Mouse (Mus musculus) MEL (cell line): ENCODE measurements around the gene Fam199x. TPM values are rescaled to one million over a fixed set of nuclear protein-coding genes. Genes with fewer than 3 reads are reported as not detected.
A peak's percentile ranks its signal among the peaks of the same experiment; 100 is the strongest.

Experiments used
- DNase-seq: peaks from one replicate; pipeline ENCODE4 v3.0.0; 2011; ENCODE audit warnings: low read depth, low spot score
- H3K27ac ChIP-seq: 2 replicates; pipeline ENCODE4 v1.5.1; 2012; ENCODE audit warnings: low read depth, mild to moderate bottlenecking, control low read depth, low read length, moderate library complexity; ENCODE audit not compliant: control insufficient read depth
- H3K27me3 ChIP-seq, 2 experiments: fragments of 150-350 bp in 1 of 2; sonication (generic) in 1 of 2; 2 replicates each; pipeline ENCODE4 v1.6.1; 2012; ENCODE audit warnings: low read length in 2 of 2, mild to moderate bottlenecking in 2 of 2, improper control_type of control experiment in 1 of 2, moderate library complexity in 1 of 2; ENCODE audit not compliant: insufficient read depth in 2 of 2, control insufficient read depth in 1 of 2
- H3K36me3 ChIP-seq, 2 experiments: 2 replicates each; pipeline ENCODE4 v1.6.1; 2012 to 2014; ENCODE audit warnings: low read length in 2 of 2, improper control_type of control experiment in 1 of 2, inconsistent platforms in 1 of 2, mild to moderate bottlenecking in 1 of 2; ENCODE audit not compliant: insufficient read depth in 2 of 2, control insufficient read depth in 1 of 2
- H3K4me1 ChIP-seq, 2 experiments: fragments of 150-350 bp in 1 of 2; sonication (generic) in 1 of 2; 2 replicates each; pipeline ENCODE4 v1.6.1; 2012; ENCODE audit warnings: low read length in 2 of 2, improper control_type of control experiment in 1 of 2, mild to moderate bottlenecking in 1 of 2; ENCODE audit not compliant: insufficient read depth in 2 of 2, control insufficient read depth in 1 of 2
- H3K4me3 ChIP-seq, 2 experiments: fragments of 150-350 bp in 1 of 2; sonication (generic) in 1 of 2; 2 replicates each; pipeline ENCODE4 v1.5.1; 2012; ENCODE audit warnings: low read depth in 2 of 2, low read length in 2 of 2, mild to moderate bottlenecking in 2 of 2, moderate library complexity in 2 of 2, control low read depth in 1 of 2, improper control_type of control experiment in 1 of 2; ENCODE audit not compliant: control insufficient read depth in 1 of 2, insufficient read depth in 1 of 2
- H3K79me2 ChIP-seq: 2 replicates; pipeline ENCODE4 v1.6.1; 2012; ENCODE audit warnings: mild to moderate bottlenecking, low read length, moderate library complexity; ENCODE audit not compliant: control insufficient read depth, poor library complexity, insufficient read depth
- H3K9ac ChIP-seq: 2 replicates; pipeline ENCODE4 v1.6.1; 2012; ENCODE audit warnings: low read depth, mild to moderate bottlenecking, control low read depth, low read length, moderate library complexity; ENCODE audit not compliant: control insufficient read depth, poor library complexity, severe bottlenecking
- H3K9me3 ChIP-seq: fragments of 150-350 bp; sonication (generic); replicated peaks from 2 replicates; pipeline ENCODE4 v1.6.1; 2012; ENCODE audit warnings: mild to moderate bottlenecking, low read length, improper control_type of control experiment, moderate library complexity; ENCODE audit not compliant: insufficient read depth
- CTCF ChIP-seq, 3 experiments: IDR thresholded peaks in 2 of 3; conservative IDR thresholded peaks in 1 of 3; 2 replicates each; pipeline ENCODE4 v1.5.1; 2011 to 2012; ENCODE audit warnings: low read length in 3 of 3, low read depth in 2 of 3, mild to moderate bottlenecking in 2 of 3, improper control_type of control experiment in 1 of 3, inconsistent platforms in 1 of 3, mixed read lengths in 1 of 3, moderate library complexity in 1 of 3; ENCODE audit not compliant: control insufficient read depth in 1 of 3, insufficient read depth in 1 of 3, poor library complexity in 1 of 3, severe bottlenecking in 1 of 3
- GATA1 ChIP-seq: IDR thresholded peaks from 2 replicates; pipeline ENCODE4 v1.6.1; 2011; ENCODE audit warnings: low read depth, low read length, improper control_type of control experiment
- MXI1 ChIP-seq: IDR thresholded peaks from 2 replicates; pipeline ENCODE4 v1.6.1; 2011; ENCODE audit warnings: mild to moderate bottlenecking, low read depth, low read length, improper control_type of control experiment
- POLR2AphosphoS2 ChIP-seq: IDR thresholded peaks from 2 replicates; pipeline ENCODE4 v1.6.1; 2011; ENCODE audit warnings: low read length, improper control_type of control experiment
- POLR2AphosphoS5 ChIP-seq: IDR thresholded peaks from 2 replicates; pipeline ENCODE4 v1.6.1; 2012; ENCODE audit warnings: low read depth, borderline replicate concordance, mild to moderate bottlenecking, inconsistent platforms, low read length, moderate library complexity, mixed read lengths
- SMC3 ChIP-seq: IDR thresholded peaks from 2 replicates; pipeline ENCODE4 v1.6.1; 2011; ENCODE audit warnings: low read depth, low read length, improper control_type of control experiment
- TAL1 ChIP-seq: IDR thresholded peaks from 2 replicates; pipeline ENCODE4 v1.6.1; 2012; ENCODE audit warnings: mild to moderate bottlenecking, inconsistent platforms, low read length, moderate library complexity, mixed read lengths
- UBTF ChIP-seq: IDR thresholded peaks from 2 replicates; pipeline ENCODE4 v1.6.1; 2012; ENCODE audit warnings: low read depth, mild to moderate bottlenecking, inconsistent platforms, low read length, improper control_type of control experiment, moderate library complexity, borderline replicate concordance; ENCODE audit not compliant: insufficient read depth
- USF1 ChIP-seq: IDR thresholded peaks from 2 replicates; pipeline ENCODE4 v1.6.1; 2014; ENCODE audit warnings: low read depth, mild to moderate bottlenecking, inconsistent platforms, low read length, improper control_type of control experiment, moderate library complexity
- ZC3H11A ChIP-seq: IDR thresholded peaks from 2 replicates; pipeline ENCODE4 v1.6.1; 2012; ENCODE audit warnings: low read depth, mild to moderate bottlenecking, inconsistent platforms, low read length, improper control_type of control experiment
- ZKSCAN1 ChIP-seq: IDR thresholded peaks from 2 replicates; pipeline ENCODE4 v1.6.1; 2012; ENCODE audit warnings: low read depth, mild to moderate bottlenecking, inconsistent platforms, low read length, improper control_type of control experiment, moderate library complexity
- polyA plus RNA-seq, 2 experiments: library from polyadenylated mRNA; stranded (reverse) in 1 of 2; unstranded in 1 of 2; fragments of >175 nt in 1 of 2; fragments of >200 nt in 1 of 2; gene quantifications; 2 replicates each; pipeline versions ENCODE4 v1.2.1 to v1.2.4; 2012; ENCODE audit warnings: low replicate concordance in 2 of 2, low read depth in 1 of 2; ENCODE audit not compliant: insufficient read length in 2 of 2, insufficient read depth in 1 of 2, missing spikeins in 1 of 2
- total RNA-seq: library from RNA; depleted of rRNA; stranded (reverse); fragments of 300-350 nt; gene quantifications from 2 replicates; pipeline ENCODE4 v1.2.3, GENCODE M21; 2012

The Fam199x gene
- total and polyA plus RNA-seq, 3 experiments: 5.9 to 10.4 TPM; not detected in 1

- H3K27me3 ChIP-seq: no peaks in the 10 kb centered on the region; a peak in 1 of 4 replicates
- no peak overlapping the region for H3K9ac ChIP-seq
- no peaks in the 10 kb centered on the region for H3K9me3 ChIP-seq
- H3K27ac ChIP-seq: no peak overlapping the region
- DNase-seq: no peak
- no peak overlapping the region for H3K4me3 ChIP-seq
- no peak for TF ChIP-seq UBTF
- no peak for TF ChIP-seq TAL1
- no peak for TF ChIP-seq POLR2AphosphoS5
- TF ChIP-seq, all 39 proteins: peak for 0
- Histone ChIP-seq H3K4me1 (no peaks in the 10 kb centered on the region), H3K79me2 (no peaks in the 10 kb centered on the region), H3K36me3 (no peaks in the 10 kb centered on the region)
Observed at GRCm38 (mm10) chrX:137104531-137104930, 55.1 kb downstream of the Fam199x start.

GRCm38 (mm10) chrX:137106498-137106897, 57.1 kb downstream of the Fam199x start:
- Histone ChIP-seq H3K27me3 (no peaks in the 10 kb centered on the region; a peak in 1 of 4 replicates), H3K9me3 (no peaks in the 10 kb centered on the region)

DNA sequence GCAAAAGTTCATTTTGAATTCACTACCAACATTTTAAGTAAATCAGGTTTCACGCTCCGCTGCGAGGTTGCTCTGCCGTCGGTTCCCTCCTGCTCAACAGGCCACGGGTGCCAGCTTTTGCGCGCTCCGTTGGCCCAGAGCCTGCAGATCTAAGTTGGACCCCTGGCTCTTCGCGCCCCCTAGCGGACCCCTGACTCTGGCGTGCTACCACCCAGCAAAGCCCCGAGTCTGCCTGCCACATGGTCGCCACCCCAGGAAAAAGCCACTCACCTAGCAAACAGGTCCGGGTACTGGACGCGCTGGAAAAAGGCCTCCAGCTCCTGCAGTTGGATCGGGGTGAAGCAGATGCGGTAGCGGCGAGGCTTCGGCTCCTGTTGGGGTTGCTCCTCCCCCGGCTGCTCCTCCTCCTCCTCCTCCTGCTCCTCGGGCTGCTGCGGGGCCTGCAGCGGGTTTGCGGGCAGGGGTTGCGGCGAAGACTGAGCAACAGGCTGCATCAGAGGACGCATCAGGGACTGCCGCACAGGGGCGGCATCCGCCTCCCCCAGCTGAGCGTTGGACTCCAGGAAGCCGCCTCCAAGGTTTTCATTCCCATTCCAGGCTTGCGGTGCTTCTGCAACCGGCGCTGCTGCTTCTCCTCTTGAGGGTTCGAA, 68.8 kb downstream of the Fam199x start:
- no peaks in the 10 kb centered on the region for H3K27me3 ChIP-seq

More at GRCm38 (mm10) chrX:137106498-137106897, 57.1 kb downstream of the Fam199x start:
- no peaks in the 10 kb centered on the region for H3K79me2 ChIP-seq
- TF ChIP-seq ZKSCAN1: no peak
- no peak for TF ChIP-seq ZC3H11A
- no peak for TF ChIP-seq POLR2AphosphoS2
- no peak for TF ChIP-seq SMC3
- no peak for TF ChIP-seq CTCF (IDR thresholded peaks at IDR 0.05 in 2 of 3, conservative IDR thresholded peaks at IDR 0.05 in 1 of 3; ENCODE audit: control insufficient read depth in 1 of 3, insufficient read depth in 1 of 3, low read depth in 2 of 3, low read length in 3 of 3, poor library complexity in 1 of 3, severe bottlenecking in 1 of 3)
- TF ChIP-seq GATA1: no peak
- no peak for TF ChIP-seq USF1
- TF ChIP-seq, all 39 proteins: peak for 0
- H3K27ac ChIP-seq: no peak overlapping the region
- no peaks in the 10 kb centered on the region for H3K36me3 ChIP-seq
- H3K9ac ChIP-seq: no peak overlapping the region
- DNase-seq: no peak
- H3K4me1 ChIP-seq: no peaks in the 10 kb centered on the region
- H3K4me3 ChIP-seq: no peak overlapping the region

More for the DNA sequence above, 68.8 kb downstream of the Fam199x start:
- Histone ChIP-seq H3K36me3 (no peaks in the 10 kb centered on the region), H3K79me2 (no peaks in the 10 kb centered on the region), H3K4me1 (no peaks in the 10 kb centered on the region), H3K9me3 (no peaks in the 10 kb centered on the region), H3K4me3 (no peak overlapping the region)
- no peak for DNase-seq
- TF ChIP-seq CTCF (IDR thresholded peaks at IDR 0.05 in 2 of 3, conservative IDR thresholded peaks at IDR 0.05 in 1 of 3; ENCODE audit: control insufficient read depth in 1 of 3, insufficient read depth in 1 of 3, low read depth in 2 of 3, low read length in 3 of 3, poor library complexity in 1 of 3, severe bottlenecking in 1 of 3): peak in 1 of 3 experiments; percentile 7; a peak in 1 of 6 replicates
- TF ChIP-seq MXI1: no peak
- TF ChIP-seq, all 39 proteins: peak for 1
- Histone ChIP-seq H3K27ac (no peak overlapping the region), H3K9ac (no peak overlapping the region)
